Mouse (Mus musculus) erythroblast, adult 5-6 weeks (primary cell): ENCODE measurements around the gene Rab10. TPM values are rescaled to one million over a fixed set of nuclear protein-coding genes. Genes with fewer than 3 reads are reported as not detected.
"Not testable (repeated sequence)": the region's sequence is repeated elsewhere in the genome, so short reads cannot be mapped to it uniquely, and the experiment has no call there.

Experiments
- ATAC-seq: replicated peaks from 2 replicates; pipeline ENCODE4 v1.8.0; 2016; ENCODE audit warnings: moderate number of reproducible peaks, mild to moderate bottlenecking, moderate TSS enrichment, inconsistent platforms; ENCODE audit not compliant: poor library complexity, low FRiP score, severe bottlenecking
- total RNA-seq, 2 experiments: library from RNA; stranded (forward) in 1 of 2; stranded (reverse) in 1 of 2; fragments of 150-400 nt in 1 of 2; fragments of 200-764, 138-1000 nt in 1 of 2; gene quantifications; 2 replicates each; pipeline versions ENCODE4 v1.2.3 to v1.2.4; 2015 to 2017; ENCODE audit warnings: low replicate concordance in 2 of 2

The Rab10 gene
- total RNA-seq, 2 experiments from 2014 or later = 121 to 179 TPM

GRCm38 (mm10) chr12:3305238-3305637 is 4.5 kb downstream of the Rab10 start:
- no peak for ATAC-seq

- ATAC-seq = not testable (repeated sequence)
Observed at GRCm38 (mm10) chr12:3297622-3298021, 12.1 kb downstream of the Rab10 start.

GRCm38 (mm10) chr12:3296056-3296455 is 13.7 kb downstream of the Rab10 start:
- ATAC-seq = peak; percentile 88

GRCm38 (mm10) chr12:3291849-3292248 is 17.9 kb downstream of the Rab10 start:
- peak; percentile 44; the same call in 1 of the 2 replicates for ATAC-seq

- peak; percentile 56; the same call in 1 of the 2 replicates for ATAC-seq
Observed at GRCm38 (mm10) chr12:3291038-3291437, 18.7 kb downstream of the Rab10 start.

- ATAC-seq = no peak
Observed at GRCm38 (mm10) chr12:3288440-3288839, 21.3 kb downstream of the Rab10 start.

GRCm38 (mm10) chr12:3285919-3286318 is 23.9 kb downstream of the Rab10 start:
- ATAC-seq = peak; percentile 25

GRCm38 (mm10) chr12:3285377-3285776 is 24.4 kb downstream of the Rab10 start:
- ATAC-seq = peak; percentile 83

GRCm38 (mm10) chr12:3284463-3284862 is 25.3 kb downstream of the Rab10 start:
- ATAC-seq = no peak

- peak; percentile 60 for ATAC-seq
Observed at GRCm38 (mm10) chr12:3283829-3284440, 25.8 kb downstream of the Rab10 start.

GRCm38 (mm10) chr12:3282954-3283353 is 26.8 kb downstream of the Rab10 start:
- ATAC-seq = no peak

GRCm38 (mm10) chr12:3282520-3282919 is 27.2 kb downstream of the Rab10 start:
- ATAC-seq = no peak

- ATAC-seq = no peak
Observed at GRCm38 (mm10) chr12:3278880-3279339, 30.9 kb downstream of the Rab10 start.

GRCm38 (mm10) chr12:3270818-3271217 is 39.0 kb downstream of the Rab10 start:
- no peak for ATAC-seq

GRCm38 (mm10) chr12:3267397-3267796 is 42.4 kb downstream of the Rab10 start:
- peak; percentile 19; the same call in 1 of the 2 replicates for ATAC-seq

GRCm38 (mm10) chr12:3265188-3265587 is 44.6 kb downstream of the Rab10 start:
- no peak for ATAC-seq

GRCm38 (mm10) chr12:3264449-3264848 is 45.3 kb downstream of the Rab10 start:
- ATAC-seq = no peak

- no peak for ATAC-seq
Observed at GRCm38 (mm10) chr12:3261596-3261995, 48.2 kb downstream of the Rab10 start.

GRCm38 (mm10) chr12:3255966-3256365 is 53.8 kb downstream of the Rab10 start:
- no peak for ATAC-seq

GRCm38 (mm10) chr12:3255435-3255834 is 54.3 kb downstream of the Rab10 start:
- ATAC-seq = no peak

GRCm38 (mm10) chr12:3253591-3253990 is 56.2 kb downstream of the Rab10 start:
- peak; percentile 77 for ATAC-seq

- no peak for ATAC-seq
Observed at GRCm38 (mm10) chr12:3246091-3246490, 63.7 kb downstream of the Rab10 start.
